Mouse (Mus musculus): Measurements from ENCODE around the gene Tmigd3. TPM values are rescaled to one million over a fixed set of nuclear protein-coding genes. Genes with fewer than 3 reads are reported as not detected.

Gene Tmigd3
- not detected for total RNA-seq (2021)
- long read RNA-seq, experiment 1: 0 reads
- long read RNA-seq, experiment 2: 0 reads

DNA sequence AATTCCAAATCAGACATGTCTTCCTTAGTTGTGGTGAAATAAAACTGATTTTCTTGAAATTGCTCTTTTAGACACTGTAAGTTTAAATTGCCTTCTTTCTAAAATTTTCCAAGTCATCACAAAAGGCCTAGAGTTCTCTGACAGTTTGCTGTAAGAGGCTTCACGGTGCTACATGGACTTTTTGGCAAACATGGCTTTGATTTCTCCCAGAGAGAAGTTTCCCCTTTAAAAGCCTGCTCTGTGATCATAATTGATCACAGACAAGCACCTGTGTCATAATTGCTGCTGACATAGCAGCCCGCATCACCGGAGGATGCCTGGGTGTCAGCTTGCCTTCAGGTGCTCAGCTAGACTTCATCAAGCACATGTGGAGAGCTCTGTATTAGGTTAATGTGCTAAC lies at the start of gene Tmigd3, which contains the start of gene Adora3:
Tmigd3 (plus strand) TSS at position 346 of the 400 bp plus-strand sequence.
Adora3 (plus strand) TSS at position 301 of the 400 bp plus-strand sequence.
- DNase-seq: no peak

DNA sequence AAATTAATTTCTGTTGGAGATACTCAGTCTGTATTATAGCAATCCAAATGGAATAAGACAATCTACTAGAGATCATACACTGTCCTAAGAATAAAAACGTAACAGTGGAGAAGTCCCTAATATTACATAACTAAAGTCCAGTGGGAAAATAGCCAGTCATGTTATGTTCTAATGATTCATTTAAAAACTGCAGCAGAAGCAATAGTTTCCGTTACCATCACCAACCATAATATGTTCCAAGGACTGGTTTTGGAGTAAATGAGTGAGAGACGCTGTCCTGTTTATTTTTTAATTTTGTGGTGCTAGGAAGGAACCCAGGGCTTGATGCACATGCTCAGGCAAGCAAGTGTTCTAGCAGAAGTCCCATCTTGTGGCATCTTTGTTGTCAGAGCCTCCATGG lies 49.2 kb upstream of the Tmigd3 start:
- no peak for DNase-seq

DNA sequence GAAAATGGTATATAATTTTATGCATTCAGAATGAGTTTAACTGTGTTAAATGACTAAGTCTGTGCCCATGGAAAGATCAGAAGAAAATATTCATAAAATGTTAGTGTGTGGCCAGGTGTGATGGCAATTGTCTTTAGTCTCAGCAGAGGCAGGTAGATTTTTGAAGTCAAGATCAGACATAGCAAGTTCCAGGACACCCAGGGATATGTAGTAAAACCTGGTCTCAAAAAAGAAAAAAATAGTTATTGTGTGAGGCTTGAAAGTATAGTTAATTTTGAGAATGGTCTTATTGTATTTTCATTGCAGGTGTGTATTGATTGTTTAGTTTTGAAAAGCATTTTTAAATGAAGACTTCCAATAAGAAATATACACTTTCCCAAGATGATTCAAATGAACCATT lies 47.1 kb upstream of the Tmigd3 start:
- DNase-seq: no peak

DNA sequence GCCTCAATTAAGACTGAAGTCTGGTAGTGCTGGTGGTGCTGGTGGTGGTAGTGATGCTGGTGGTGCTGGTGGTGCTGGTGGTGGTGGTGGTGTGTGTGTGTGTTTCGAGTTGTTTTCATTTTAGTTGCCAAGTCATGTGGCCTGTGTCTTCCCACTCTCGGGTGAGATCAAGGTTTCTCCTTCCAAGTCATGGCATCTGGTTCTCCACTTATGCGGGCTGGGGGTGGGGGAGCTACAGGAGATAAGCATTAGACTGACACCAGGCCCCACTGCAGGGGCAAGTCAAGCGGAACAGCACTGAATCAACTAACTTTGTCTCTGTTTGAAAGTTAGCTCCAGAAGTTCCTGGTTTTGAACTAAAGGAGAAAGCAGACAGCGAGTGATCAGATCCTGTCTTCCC lies 46.6 kb upstream of the Tmigd3 start:
- DNase-seq: peak; percentile 12

DNA sequence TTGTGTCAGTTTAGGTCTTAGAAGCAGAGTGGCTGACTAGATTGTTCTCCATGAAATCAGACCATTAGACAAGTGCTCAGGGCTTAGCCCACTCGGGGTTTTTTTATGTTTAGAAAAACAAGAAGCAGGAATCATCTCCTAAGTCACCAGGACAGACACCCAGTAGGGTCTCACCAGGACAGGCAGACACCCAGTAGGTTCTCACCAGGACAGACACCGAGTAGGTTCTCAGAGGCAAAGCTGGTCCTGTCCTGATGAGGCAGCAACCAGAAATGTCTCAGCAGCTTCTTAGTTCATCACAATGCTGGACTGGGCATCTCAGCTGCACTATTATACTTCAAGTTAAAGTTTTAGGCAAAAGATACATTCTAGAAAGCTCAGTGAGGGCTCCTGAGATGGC lies 46.0 kb upstream of the Tmigd3 start:
- no peak for DNase-seq

DNA sequence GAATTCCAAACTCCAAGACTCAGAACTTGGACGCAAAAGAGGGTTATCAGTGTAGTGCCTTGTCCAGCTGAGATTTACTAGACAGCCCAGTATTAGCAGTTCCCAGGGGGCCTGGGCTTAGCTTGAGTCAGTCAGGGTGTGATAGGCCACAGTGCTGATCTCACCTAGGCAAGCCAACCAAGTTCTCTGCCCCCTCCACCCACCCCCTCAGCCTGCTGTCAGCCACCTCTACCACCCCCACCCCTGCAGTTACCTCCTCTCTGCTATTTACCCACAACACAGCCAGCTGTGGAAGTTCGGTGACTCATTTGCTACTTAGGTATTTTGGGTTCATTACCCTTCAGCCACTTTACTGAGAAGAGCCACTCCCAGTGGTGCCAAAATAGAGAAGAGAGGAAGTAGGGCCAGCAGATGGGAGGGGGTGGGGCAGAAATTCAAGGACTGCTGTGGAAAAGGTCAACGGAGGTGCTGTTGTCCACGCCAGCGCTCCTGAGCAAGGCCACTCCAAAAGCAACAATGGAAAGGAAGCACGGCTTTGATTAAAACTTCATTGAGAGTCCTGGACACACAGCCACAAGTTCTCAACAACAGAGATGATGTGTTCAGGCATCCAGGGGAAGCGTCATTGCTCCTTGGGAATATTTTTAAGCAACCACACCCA lies 45.1 kb upstream of the Tmigd3 start:
- peak; percentile 78 for DNase-seq

DNA sequence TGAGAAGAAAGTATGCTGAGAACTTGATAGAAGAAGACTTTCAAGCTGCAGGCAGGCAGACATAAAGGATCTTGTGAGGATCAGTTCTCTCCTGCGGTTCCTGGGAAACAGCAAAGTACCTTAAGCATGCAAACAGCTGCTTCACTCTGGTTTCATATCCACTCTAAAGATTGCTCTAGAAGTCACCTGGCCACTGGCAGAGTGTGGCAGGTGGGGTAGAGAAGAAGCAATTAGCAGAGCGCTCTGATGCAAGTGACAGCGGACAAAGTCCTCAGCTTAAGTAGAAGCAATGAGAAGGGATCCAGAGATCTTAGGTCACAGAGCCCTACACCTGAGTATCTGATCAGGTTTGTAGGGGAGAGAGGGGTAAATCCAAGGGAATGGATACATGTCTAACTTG lies 39.1 kb upstream of the Tmigd3 start:
- DNase-seq: no peak

DNA sequence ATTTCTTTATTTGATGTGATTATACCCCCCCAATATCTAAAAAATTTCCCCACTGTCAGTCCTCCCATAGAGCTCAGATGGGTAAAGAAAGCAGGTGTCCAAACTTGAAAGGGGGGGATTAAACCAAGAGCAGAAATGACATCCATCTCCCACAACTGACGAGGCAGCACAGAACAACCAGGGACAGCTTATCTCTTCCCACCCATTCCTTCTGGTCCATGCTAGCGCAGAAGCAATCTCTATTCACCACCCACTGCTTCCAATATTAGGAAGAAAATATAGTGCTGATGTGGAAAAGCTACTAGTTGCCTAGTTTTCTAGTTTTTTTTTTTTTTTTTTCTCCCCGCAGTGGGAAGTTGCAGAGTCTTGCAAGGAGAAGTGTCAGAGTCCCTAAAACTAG lies 34.8 kb upstream of the Tmigd3 start:
- no peak for DNase-seq

DNA sequence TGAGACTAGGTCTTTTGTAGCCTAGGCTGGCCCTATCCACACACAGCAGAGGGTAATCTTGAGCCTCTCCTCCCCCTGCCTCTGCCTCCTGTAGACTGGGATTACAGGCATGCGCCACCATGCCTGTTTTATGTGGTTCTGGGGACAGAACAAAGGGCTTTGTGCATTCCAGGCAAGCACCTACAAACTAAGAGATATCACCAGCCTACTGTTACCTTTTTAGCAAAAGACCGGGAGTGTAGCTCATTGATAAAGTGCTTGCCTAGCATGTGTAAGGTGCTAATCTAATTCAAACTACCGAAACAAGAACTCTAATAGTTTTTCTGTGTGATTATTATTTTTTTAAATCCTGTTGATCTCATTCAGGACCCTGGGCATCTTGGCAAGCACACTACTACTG lies 33.8 kb upstream of the Tmigd3 start:
- no peak for DNase-seq

DNA sequence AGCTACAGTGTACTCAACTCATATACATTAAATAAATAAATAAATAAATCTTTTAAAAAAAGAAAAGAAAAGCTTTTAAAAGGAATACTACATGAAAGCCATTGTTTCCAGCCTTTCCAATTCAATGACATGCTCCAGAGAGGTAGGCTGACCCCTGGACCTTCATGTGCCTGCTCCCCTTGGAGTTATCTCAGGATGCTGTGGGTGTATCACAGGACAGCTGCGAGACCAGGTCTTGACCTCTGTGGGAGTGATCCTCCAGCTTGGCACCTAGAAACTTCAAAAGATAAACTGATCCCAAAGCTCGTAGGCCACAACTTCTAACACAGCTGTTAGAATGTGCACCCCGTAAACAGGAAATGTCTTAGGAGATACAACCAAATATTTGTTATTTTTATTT lies 32.0 kb upstream of the Tmigd3 start:
- DNase-seq: no peak

DNA sequence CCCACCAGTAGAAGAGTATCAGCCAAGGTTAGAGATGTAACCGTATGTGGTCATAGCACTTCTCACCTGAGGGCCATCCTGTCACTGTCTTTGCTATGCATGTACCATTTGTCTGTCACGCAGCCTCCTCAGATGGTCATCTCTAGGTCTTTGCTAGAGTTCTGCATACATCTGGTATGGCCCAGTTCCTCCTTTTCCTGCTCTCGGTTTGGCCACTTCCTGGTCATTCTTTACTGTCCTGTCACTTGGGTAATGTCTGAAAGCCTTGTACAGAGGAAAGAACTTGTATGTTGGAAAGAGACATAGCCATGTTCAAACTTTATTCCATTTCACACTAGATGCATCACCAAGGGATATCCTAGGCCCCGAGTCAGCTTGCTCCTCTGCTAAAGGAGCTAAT lies 30.9 kb upstream of the Tmigd3 start:
- no peak for DNase-seq

DNA sequence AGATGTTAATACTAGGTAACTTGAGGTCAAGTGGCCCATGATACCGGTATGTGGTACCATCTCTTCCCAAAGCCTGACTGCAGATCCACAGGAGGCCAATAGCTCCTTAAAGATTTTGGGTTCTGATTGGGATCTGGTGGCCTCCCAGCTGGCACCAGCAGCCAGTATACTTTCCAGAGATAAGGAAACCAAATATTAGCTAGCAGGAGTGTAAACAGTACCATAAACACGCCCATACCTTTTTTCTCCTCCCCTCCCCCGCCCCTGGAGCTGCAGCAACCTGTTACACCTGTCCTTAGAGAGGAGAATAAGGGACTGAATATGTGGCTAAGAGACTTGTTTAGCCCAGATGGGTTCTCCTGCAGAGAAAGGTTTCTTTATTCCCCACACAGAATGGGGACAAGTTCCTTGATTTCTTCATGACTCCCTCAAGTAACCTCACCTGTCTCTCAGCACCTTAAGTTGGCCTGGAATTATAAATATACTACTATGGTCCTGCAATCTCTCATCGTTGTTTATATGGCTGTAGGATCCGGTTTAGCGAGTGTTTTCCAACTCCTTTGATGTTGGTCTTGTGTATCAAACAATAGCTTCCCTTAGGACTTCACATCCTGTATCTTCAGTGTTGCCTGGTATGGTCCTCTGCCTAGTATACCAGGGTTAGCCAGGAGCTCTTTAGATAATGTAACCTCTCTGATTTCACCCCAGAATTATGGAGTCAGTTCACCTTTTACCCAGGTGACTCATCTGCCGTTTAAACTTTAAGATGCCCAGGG lies 24.2 kb upstream of the Tmigd3 start:
- no peak for DNase-seq

DNA sequence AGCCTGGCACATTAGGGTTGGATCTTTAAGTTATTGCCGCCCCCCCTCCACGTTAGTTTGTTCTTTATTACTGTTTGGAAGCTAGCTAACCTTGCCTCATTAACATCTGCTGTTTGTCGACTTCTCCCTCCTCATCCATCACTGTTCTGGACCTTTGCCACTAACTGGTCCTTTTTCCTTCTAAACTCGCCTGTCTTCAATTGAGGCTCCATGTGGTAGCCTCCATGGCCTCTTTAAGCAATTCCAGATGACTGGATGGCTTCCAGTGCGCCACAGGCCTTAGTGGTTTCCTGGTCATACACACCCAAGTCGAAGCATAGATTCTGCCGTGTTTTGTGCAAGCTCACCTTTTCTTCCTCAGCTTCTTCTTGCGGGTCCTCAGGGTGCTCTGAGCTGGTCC lies 16.9 kb upstream of the Tmigd3 start:
- peak; percentile 20 for DNase-seq

DNA sequence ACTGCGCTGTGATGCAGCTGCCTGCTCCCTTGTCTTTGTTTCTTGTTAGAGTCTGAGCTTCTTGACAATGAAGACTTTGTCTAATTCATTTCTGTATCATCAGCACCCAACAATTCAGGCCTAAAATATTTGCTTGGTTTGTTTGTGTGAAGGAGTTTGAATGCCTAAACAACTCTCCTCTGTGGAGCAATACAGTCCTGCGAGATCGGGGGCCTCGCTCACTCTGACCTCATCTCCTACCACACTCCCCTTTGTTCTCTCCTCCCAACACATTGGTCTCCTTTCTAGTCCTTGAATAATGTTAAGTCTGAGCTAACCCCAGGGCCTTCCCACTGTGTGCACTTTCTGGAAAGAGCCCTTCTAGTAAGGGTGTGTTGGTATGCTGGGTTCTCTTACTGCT lies 15.9 kb upstream of the Tmigd3 start:
- no peak for DNase-seq

DNA sequence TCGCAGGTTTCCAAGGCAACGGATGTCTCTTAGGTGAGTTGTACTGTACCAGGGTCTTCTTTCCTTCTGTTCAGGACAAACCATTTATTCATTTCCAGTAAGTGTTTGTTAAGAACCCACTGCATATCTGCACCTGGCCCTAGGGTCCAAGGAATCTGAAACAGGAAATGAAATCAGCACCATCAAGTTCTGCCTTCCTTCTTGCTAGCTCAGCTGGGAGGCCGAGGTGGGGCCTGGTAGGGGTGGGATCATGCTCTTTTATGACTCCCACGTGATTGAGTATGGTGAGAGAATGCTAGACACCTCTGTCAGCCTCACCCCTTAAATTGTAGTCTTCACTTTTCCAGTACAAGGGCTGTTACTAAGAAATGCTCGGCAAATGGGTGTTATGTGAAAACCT lies 13.2 kb upstream of the Tmigd3 start:
- DNase-seq: no peak

DNA sequence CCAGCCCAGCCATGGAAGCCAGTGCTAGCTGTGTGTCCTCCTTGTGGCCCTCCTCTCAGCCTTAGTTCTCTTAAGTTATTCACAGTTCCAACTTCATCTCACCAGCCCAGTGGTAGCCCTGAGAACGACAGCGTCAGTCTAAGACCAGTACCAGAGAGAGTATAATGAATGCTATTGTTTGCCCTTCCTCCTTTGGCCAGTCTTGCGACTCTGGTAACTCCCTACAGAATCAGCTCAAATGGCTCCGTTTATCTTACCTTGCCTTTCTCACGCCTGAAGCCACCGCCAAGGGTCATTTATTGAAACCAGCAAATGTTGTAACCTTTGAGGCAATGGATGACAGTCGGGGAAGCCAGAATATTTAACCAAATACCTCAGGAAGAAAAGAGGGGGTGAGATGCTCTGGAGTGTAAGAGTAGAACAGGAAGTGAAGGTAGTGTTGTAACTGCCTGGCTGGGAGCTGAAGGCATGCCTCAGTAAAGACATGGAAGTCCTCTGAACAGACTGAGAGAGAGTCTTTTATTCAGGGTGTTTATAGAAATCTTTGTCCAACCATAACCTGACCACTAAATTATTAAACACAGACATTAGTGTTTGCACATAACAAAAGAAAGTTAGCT lies 8.8 kb upstream of the Tmigd3 start:
- no peak for DNase-seq

DNA sequence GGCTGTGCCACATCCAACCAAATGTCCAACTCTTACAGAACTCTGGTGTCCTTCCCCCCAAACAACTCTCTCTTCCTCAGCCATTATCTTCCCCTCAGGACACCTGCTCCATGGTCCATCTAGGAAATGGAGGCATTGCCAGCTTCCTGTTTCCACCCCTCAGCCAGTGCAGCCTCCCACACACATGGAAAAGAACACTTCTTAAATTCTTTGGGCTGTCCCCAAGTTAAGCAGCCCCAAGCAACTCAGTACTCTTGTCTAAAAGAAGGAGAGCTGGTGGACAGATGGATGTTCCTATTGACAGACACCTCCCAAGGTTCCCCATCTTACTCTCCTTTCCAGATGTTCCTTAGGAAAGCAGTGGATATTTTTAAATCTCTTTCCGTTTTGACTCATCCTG lies 6.6 kb upstream of the Tmigd3 start:
- no peak for DNase-seq

DNA sequence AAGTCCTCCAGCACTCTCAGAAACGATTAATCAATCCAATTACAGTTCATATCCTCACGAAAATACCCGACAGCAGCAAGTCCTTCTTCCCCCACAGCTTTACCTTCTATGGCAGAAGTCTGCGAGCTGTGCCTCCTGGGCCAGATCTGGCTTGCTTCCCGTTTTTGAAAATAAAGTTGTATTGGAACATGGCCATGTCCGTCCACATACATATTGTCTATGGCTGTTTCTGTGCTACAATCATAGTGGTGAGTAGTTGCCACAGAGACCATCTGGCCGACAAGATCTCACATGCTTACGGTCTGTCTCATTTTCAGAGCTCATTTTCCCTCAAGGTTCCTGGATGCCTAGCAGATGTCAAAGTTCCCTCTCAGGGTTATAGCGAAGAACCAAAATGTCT lies 5.6 kb upstream of the Tmigd3 start:
- DNase-seq: no peak

DNA sequence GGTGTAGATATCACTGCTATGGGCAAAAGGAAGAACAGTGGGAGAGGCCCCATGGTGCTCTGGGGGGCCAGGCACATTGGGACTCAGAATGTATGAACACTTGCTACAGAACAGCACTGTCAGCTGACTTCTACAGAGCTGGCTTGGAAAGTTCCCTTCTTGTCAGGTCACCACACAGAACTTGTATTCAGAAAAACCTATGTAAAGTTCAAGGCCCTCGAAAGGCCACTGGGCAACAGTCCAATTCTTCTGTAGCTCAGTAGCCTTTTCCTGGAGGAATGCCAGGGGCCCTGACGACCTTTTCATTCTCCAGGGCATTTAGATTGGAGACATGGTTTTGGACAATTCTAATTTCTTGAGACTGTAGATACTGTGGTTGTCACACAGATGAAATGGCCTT lies 2.6 kb upstream of the Tmigd3 start:
- no peak for DNase-seq

DNA sequence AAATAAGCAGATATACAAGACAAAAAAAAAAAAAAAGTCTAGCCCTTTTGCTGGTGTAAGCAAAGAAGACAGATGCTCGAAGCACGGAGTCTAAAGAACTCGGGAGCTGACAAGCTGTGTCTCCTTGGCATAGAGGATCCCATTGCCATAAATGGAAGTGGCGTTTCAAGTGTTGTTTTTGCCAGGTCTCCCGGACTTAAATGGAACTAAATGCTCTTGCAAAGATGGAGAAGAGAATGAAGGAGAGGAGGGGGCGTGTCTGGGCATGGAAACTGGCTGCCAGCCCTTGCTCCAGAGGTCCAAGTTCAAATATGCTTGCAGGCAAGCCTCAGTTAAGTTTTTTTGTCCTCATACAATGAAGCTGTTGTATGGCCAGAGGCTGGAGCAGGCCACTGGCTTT lies 1.3 kb downstream of the Tmigd3 start:
- no peak for DNase-seq

DNA sequence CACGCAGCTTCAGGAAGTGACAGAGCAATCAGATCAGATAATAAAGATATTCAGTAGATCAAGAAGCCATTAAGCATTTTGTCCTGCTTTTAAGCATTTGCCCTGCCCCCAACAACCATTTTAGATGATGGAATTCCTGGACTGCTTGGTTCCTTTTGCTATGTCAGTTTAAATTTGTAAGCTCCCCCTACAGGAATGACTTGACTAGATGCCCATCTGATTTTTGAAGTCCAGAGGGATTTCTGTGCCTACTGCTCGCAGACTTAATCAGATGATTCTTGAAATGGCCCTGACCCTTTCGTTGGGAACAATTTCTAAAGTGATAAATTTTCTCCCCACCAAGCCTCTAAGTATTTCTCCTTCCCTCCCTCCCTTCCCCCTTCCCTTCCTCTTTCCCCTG lies 1.9 kb downstream of the Tmigd3 start:
- no peak for DNase-seq

DNA sequence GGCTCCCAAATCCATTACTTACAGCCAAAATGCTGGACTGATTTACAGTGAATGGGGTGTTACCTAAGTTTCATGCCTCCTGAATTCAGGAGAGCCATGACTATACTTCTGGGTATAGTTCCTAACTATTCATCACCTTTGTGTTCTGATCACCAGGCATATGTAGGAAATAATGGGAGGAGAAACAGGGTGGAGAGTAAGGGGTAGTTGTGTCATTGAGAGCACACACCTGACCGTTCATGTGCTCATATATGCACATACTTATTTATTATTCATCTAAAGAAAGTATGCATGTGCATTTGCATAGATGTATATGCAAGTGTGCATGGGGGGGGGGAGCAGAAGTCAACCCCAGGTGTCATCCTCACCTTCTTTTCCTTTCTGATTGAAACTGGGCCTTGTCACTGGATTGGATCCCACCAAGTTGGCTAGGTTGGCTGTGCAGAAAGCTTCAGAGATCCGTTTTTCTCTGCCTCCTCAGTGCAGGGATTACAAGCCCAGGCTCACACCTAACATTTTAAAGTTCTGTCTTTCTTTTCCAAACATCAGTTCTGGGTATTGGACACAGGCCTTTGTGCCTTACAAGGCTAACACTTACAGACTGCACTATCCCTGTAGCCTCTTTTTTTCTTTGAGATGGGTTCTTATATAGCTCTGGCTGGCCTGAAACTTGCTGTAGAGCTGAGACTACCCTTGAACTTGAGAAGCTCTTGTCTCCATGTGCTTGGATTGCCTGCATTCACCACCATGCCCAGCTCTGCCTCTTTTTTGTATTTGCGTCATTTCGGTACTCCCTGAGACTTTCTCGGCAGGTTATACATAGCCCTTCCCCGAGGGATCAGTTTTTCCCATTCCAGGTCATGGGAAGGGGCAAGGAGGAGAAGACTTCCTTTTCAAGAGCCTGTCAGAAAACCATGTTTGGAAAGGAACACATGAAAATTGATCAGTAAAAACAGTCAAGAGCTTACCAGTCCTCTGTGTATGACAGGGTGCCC lies 3.0 kb downstream of the Tmigd3 start:
- no peak for DNase-seq

All from gastrocnemius, postnatal 25 days (tissue).